Mouse (Mus musculus) T-cell, adult 66 days (primary cell): Measurements from ENCODE around the gene Pcsk5. TPM values are rescaled to one million over a fixed set of nuclear protein-coding genes. Genes with fewer than 3 reads are reported as not detected.

Experiments
- total RNA-seq, 2 experiments: library from RNA; stranded (reverse); gene quantifications; 3 replicates in 1 of 2; 4 replicates in 1 of 2; pipeline ENCODE4 v1.2.4; 2023

Pcsk5 gene
- under 1 TPM in 1 of 2 experiments, not detected in 1; 0.24 TPM for total RNA-seq

DNA sequence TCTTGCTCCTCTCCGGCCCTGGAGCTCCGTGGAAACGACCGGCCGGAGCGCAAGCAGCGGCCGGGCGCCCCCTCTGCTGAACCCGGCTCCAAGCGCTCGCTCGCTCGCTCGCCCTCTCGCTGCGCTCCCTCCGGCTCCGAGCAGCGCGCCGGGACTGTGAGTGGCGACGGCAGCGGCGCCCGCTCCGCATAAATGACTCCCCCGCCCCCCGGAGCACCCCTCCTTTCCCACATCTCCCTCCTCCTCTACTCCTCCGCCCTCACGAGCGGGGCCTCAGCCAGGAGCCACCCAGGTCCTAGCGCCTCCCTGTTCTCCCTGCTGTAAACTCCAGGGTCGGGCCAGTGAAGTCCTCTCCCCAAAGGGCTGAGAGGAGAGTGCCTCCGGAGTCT, at the start of gene Pcsk5:
Gene Pcsk5, minus strand, starts transcription at position 162 of the 389 bp plus-strand sequence.

GRCm38 (mm10) chr19:17393841-17394591, 443.4 kb downstream of the Pcsk5 start, which contains the start of gene Rfk:
Gene Rfk (plus strand): TSS chr19:17394043.

